Mouse (Mus musculus) kidney, adult 9 months (tissue): Measurements from ENCODE around the gene Fat1.
A peak's percentile ranks its signal among the peaks of the same experiment; 100 is the strongest.

Source experiments
- DNase-seq: peaks from one replicate; pipeline ENCODE4 v3.0.0; 2022

Fat1 gene

DNA sequence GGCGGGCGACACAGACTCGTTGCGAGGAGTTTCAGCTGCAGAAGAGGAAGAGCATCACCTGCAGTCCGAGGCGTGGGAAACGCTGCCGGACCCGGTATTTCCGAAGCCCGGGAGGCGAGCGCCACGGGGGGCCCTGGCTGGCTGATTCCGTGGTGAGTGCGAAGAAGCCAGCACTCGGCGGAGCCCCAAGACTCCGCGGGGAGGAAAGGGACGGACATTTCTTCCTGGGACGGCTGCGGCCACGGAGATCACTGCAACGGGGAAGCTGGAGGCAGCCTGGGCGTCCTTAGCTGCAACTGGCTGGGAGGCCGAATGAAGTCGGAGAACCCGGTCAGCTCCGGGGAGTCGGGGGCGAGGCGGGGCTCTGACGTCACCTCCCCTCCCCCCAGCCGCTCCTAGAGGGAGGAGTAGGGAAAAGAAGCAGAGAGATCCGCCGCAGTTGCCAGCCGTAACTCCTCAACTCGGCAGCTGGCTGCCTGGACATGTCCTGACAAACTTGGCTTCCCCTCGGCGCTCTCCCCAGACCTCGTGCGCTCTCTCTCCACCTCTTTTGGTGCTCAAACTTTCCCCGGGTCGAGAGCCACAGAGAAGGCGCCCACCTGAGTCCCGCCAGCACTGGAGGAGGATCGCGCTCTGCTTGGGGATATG lies at the start of gene Fat1:
TSS of gene Fat1 (plus strand) at position 598 of the 648 bp plus-strand sequence.
- peak; percentile 90 for DNase-seq

DNA sequence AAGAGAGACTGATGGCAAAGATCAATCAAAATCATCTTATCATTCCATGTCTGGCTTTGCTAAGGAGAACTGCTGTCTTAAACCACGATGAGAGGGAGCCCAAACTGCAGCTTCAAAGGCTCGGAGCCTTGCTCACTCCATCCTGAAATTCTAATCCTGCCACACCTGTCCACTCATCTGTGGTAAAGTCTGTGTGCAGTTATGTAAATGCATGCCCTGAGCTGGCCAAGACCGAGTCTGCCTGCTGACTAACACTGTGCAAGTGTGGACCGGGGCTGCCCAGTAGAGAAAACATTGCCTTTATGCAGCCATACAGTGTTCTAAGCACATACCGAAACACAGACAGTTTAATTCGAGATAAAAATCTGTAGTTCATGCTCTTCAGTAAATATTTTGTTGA lies 40.6 kb upstream of the Fat1 start:
- no peak for DNase-seq

DNA sequence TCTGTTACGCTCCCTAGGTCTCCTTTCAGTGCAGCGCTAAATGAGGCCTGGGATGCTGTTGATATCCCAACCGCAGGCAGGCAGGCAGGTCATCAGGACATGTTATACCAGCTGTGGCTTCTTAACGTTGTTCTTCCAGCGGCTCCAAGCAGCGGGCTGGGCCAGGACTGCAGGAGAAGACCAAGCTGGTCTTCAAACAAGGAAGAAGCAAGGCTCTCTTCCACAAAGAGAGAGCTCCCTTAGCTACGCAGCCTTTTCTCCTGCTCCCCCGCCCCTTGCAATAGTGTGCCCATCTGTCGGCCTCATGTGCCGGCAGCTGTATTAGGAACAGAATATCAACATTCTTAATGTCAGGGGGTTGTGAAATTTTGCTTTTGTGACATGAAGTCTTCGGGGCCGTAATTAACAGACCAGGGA lies 35.7 kb upstream of the Fat1 start:
- DNase-seq = no peak

DNA sequence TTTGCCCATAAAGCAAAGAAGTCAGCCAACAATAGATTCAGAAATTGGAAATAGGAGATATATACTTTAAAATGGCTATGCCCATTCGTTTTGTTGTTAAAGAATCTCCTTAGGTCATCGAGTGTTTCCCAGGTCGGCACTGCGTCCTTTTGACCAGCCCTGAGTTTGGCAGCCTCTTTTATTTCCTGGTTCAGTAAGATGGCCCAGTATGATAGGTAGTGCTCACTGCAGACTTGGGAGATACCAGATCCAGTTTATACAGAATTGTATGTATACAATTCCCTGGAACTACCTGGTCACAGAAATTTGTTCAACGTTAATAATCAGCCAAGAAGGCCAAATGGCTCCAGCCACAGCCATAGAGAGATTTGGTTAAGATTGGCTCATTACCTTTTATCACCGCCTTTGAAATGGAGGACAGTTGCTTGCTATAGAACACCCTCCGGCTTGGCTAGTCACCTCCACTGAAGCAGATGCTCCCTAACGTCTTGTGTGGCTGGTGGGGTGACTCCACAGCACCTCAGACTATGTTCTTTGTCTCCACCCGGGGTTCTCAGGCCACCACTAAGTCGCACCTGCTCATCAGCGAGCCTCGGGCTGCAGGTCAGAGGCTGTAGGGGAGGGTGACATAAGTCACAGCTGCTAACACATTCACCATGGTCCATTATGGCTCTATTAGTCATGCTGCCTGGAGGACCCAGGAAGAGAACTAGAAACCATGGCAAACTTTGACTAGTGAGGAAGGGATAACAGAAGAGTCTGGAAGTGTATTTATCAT lies 23.9 kb upstream of the Fat1 start:
- no peak for DNase-seq

DNA sequence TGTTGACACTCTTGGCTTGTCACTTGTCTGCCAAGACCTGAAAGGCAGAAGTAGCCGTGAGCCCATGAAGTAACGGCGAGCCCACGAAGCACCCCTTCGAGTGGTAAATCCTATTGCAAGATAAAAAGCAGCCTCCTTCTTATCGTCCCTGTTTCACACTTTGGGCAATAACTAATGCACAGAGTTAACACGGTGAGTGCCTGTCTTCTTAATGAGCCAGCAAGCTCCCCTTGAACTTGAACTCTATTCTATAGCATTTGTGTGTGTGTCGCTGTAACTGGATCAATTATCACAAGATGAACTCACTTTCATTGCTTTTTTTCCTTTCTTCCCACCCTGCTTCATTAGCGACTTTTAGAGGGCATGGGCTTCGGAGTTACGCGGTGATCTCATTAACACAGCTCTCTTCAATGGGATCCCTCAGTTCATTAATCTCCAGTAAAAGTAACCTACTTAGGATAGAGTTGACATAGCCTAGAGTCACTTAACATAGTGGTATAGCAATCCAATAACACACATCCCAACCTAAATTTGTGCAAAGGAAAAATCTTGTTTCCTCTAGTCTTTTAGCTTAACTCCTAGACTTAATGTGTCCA lies 15.7 kb upstream of the Fat1 start:
- no peak for DNase-seq

DNA sequence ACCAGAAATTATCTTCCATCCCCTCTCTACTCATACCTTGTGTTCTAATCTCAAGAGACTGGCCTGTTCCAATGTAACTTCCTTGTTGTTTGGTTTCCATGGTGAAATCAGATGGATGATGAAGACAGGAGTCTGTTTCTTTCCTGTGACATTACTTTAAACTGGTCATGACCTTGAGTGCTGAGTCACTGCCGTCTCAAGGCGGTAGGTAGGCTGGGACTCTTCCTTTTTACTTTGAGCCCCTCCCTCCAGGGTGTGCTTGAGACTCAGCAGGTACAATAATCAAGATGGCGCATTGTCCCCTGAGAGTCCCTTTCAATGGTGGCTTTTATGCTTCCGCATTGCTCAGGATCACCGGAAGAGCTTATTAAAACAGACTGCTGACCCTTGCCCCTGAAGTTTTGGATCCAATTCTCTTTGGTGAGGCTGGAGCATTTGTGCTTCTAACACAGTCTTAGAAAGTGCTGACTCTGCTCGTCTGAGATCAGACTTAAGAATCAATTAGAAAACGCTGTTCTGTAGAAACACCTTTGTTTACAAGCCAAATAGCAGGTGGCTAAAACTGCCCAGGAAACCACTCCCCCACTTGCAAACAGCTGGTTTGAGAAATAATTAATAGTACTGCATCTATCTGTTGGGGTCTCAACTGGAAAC lies 14.7 kb upstream of the Fat1 start:
- DNase-seq = no peak

DNA sequence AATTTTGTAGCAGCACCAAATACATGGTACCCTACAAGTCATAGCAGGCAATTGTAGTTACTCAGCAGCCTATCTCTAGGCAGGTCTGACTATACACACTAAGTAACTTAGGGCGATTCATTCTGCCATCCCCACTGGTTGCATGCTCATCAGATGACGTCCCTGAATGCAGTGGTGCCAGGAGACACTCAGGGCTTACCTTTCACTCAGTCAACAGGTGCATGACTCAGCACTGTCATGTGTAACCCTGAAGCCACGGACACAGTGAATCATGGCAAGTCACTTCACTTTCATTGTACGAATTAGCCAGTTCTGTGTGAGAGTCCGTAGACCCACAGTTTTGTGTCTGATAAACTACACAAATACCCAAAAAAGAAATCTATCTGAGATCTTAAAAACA lies 10.3 kb upstream of the Fat1 start:
- DNase-seq = no peak

DNA sequence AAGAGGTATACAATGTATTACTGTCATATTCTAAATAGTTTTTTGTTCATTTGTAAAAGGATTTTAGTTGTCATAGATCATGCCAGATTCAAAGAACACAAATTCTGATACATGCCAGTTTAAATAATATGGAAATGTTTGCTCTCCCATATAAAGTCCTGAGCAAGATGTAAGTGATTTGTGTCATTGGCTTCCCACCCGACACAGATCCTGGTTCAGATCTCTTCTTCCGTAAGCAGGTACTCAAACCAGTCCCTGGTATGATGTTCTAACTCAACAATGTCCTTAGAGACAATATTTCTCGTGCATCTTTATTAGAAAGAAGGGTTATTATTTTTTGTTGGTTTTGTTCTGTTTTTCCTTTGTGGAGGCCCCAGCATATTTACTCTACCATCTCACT lies 5.2 kb upstream of the Fat1 start:
- DNase-seq = no peak

DNA sequence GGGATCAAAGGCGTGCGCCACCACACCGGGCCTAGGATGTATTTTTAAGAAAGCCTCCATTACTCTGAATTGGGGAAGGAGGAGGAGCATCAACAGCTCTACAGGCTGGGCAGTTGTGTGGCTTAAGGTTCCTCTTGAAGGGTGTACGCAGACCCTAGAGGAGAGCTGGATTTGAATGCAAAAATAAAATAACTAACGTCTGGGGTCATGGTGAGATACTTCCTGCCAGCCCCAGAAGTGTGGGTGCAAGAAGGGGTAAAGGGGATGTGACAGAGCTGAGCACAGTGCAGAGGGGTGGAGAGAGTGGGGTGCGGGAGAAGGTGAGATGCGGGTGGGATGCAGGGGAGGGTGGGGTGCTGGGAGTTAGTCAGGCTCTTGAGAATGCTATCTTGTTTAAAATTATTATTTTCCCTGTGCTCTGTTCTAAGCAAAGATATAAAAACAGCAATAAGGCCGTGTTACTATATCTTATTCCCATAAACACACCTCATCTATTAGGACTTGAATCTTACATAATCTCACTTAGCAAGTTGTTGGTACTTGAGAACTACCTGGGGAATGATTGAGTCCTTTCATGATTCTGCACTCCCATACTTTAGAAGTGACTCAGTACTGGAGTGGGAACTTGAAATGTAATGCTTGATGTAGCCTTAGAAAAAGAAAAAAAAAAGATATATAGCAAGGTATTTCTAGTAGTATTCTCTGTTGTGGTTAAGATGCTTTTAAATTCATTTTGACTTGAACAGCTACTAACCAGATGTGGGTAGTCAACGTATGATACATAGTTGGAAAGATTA lies 2.5 kb upstream of the Fat1 start:
- no peak for DNase-seq

DNA sequence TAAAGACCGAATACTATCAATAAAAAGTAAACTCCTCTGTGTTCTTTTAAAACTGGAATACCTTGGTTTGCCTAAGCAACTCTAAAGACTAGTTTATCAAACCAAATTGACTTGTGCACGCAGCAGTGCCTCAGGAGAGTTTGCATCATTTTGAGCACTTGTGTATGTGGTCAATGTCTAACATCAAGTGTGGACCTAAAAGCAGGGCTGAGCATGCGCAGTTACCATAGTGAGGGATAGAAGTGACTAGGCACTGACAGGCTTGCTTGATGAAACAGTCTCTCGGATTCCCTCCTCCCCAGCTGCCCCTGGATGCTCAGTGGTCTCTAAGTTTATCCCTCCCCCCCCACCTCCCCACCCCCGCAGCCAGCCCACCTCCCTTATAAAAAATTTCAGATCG lies 1.8 kb upstream of the Fat1 start:
- DNase-seq = no peak

DNA sequence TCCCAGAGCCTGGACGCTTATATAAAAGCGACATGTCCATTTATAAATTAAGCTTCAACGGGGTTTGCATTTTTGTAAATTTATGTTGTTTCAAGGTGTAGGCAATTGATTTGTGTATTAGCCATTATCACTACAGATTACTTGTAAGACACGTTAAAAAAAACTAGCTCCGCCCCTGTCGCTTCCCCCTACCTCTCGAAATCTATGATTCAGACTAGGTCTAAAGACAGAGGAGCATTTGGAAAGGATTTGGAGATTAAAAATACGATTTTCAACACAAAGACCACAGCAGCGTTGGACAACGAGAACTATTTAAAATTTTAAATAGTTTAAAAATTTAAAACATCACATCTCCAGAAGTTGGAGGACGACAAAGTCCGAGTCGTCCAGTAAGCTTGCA lies 831 bp upstream of the Fat1 start:
- DNase-seq = no peak

DNA sequence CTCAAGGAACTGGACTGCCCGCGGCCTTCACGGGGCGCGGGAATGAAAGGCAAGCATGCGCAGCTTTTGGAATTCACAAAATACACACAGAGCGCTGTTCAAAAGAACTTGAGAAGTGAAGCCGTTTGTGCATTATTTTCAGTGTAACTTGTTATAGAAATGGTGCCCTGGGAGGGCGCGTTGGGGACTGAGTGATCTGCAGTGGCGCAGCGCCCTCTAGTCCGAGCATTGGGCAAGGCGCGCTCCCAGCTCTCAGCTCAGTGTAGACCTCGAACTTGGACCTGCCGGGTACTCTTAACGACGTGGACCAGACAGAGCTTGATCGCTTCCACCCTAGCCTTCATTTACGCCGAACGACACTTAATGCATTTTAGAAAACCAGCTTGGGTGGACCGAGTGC lies 494 bp downstream of the Fat1 start:
- DNase-seq = peak; percentile 91

DNA sequence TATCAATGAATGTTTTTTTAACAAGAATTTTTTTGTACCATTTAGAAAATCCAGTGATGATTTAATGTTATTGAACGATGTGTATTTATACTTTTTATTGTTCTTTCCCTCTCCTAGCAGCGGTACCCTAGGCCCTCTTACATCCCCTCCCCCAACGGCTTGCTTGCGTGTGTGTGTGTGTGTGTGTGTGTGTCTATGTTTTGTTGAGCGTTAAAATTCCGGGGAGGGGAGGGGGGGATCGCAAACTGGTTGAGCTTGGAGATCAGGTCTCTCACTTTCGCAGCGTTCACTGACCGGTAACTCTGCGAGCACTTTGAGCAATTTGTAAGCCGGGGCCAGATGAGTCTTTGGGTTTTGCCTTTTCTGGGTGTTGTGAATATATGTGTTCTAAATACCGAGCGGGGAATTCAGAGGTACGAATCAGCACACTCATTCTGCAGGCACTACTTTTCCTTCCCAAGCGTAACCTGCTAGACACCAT lies 1.3 kb downstream of the Fat1 start:
- no peak for DNase-seq

DNA sequence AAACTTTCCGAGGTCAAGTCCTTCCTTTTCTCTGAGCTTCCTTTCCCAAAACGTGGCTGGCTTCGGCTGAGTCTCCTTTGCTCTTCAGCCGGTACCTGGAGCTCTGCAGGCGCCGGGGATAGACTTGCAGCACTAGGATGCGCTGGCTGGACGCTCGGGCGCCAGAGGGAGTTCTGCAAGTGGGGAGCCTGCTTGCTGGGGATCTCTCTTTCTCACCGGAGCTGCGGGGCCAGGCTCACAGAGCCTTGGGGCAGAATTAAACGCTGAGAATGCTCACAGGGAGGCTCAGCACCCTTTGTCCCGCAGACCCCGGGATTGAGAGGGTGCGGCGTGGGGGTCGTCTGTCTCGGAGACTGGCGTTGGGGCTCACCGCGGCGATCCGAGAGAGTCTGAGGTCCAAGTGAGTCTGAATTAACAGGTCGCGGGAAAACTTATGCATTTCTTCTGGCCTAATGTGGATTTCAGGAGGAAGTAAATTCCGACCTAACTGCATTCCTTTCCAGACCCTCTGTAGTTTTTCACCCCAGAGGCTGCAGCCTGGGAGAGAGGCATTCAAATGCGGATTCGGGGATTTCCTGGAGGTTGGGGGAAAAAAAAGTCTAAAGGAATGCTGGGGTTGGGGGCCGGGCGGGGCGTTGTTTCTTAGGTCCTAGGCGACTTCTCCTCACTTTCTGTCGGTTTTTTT lies 2.0 kb downstream of the Fat1 start:
- DNase-seq = peak; percentile 63

DNA sequence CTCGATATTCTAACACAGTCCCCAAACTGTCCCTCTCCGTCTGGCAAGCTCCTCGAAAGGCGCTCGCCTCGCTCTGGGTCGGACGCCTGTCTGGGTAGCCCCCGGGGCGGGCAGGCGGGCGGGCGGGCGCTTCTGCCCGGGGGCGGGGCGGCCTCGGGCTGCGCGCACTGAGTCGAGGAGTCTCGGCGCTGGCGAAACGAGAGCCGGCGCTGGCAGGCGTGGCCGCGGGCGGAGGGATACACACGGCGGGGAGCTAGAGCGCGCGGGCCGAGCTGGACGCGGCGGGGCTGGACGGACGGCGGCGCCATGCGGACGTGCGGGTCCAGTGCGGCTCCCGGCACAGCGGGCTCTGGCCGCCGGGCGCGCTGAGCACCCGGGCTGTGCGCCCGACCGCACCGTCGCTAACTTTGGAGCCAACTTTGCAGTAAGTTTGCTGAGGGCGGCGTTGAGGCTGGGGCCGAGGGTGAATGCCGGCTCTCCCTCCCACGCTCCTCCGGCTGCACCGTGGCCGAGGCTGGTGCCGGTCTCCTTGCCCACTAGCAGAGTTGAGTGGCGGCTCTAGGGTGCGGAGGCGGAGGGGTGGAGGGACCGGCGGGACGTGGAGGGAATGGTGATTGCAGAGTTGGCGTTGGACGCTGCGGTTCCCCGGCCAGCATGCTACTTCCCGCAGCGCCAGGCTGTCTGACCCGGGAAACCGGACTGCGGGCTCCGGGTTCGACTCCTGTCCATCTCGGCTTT lies 2.8 kb downstream of the Fat1 start:
- peak; percentile 90 for DNase-seq

DNA sequence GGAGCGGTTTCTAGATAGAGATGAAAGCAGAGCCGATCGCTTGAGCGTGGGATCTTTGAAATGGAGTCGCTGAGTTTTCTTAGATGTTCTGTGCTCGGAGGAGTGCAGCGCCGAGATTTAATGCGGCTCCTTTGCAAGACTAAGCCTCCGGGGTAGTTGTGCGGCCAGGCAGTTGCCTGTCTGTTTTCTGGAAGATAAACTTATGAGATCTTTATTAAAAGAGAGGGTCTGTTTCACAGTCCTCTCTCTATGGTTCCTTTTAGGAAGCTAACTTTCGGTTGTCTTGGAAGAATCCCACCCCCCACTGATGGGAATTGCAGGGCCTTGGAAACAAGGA lies 3.4 kb downstream of the Fat1 start:
- no peak for DNase-seq

DNA sequence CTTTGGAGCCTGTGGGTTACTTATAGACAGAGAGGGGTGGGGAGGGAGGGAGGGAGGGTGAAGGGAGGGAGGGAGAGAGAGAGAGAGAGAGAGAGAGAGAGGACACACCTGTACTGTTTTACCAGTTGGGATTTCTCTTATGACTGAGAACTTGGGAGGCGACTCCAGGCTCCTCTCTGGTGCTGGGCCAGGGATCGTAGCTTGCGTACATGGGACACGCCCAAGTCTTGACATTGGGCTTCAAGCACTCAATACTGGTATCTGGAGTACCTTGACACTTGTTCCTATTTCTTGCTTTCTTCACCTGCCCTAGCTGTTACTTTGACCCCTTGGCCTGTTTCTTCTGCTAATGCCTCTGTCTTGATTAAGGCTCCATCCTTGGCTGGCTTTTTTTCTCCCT lies 10.3 kb downstream of the Fat1 start:
- DNase-seq = no peak

DNA sequence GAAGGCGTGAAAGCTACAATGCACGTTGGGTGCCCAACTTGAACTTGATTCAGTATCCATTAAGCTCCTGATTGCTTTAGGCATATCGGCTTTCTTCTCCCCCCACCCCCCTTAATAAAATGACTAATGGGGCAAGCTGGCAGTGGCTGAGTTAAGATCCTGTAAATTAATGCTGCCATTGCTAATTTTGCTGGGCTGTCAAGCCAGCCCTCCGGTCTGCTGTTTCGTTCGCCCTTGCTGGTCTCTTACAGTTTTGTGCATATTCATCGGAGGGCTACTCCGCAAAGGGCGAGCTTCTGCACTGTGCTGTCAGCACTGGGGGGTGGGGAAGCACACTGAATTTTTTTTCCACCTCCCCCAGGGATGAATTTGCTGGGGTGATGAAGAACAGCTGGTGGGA lies 13.3 kb downstream of the Fat1 start:
- no peak for DNase-seq

DNA sequence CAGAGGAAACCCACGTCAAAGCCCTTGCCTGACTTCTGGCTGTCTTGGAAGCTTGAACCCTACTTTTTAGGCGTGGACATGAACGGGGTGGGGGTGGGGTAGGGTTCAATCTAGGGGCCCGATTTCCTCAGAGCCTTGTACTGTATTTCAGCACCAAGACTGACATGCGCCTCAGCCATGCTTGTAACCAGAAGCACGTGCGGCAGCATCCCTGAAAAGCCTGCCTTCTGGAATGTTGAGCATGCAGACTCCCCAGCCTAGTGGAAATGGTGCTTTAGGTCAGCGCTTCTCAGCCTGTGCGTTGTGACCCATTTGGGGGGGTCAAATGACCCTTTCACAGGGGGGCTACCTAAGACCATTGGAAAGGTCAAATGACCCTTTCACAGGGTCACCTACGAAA lies 25.2 kb downstream of the Fat1 start:
- no peak for DNase-seq

DNA sequence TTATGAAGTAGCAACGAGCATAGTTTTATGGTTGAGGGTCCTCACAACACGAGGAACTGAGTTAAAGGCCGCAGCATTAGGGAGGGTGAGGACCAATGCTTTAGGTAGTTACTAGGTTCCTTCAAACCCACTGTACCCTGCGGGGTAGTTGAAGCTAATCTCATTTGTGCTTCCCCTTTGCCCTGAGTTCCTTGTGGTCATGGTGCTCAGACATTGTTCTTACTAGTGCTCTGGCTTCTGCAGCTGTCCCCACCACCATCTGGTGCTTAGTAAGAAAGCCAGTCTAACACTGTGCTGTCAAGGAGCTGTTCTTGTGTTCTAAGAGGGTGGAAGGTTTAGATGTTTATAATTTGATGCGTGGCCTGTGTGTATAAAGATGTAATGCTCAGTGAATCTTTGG lies 25.7 kb downstream of the Fat1 start:
- DNase-seq = no peak

DNA sequence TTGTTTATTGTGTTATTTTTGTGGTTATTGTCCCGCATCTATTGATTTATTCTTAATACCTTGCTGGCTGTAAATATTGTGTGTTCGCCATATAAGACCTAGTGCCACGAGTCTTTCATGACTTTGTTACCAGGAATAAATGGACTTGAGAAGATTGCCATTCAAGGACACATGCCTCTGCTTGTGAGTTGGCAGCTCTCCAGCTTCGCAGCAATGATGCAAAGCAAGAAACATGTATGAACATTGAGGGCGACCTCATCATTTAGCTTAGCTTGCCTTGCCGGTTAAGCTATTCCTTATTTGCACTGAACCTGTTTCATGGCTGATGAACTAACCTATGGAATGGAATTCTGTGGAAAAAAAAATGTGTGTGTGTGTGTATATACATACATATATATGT lies 26.2 kb downstream of the Fat1 start:
- no peak for DNase-seq
